Mouse (Mus musculus) bone marrow macrophage, adult 2 months (primary cell): ENCODE data around the gene Ndufb10. TPM values are rescaled to one million over a fixed set of nuclear protein-coding genes. Genes with fewer than 3 reads are reported as not detected.

ENCODE experiments used
- H3K27ac ChIP-seq: 2 replicates; pipeline ENCODE4 v1.5.1; 2012; ENCODE audit warnings: low read depth, low read length; ENCODE audit not compliant: insufficient read depth
- H3K4me1 ChIP-seq: 2 replicates; pipeline ENCODE4 v1.6.1; 2012; ENCODE audit warnings: low read length; ENCODE audit not compliant: control insufficient read depth, insufficient read depth
- H3K4me3 ChIP-seq: 2 replicates; pipeline ENCODE4 v1.5.1; 2012; ENCODE audit warnings: mild to moderate bottlenecking, low read length, moderate library complexity; ENCODE audit not compliant: insufficient read depth
- CTCF ChIP-seq: IDR thresholded peaks from 2 replicates; pipeline ENCODE4 v1.5.1; 2012; ENCODE audit warnings: low read depth, mild to moderate bottlenecking, low read length, moderate library complexity
- POLR2A ChIP-seq: IDR thresholded peaks from 2 replicates; pipeline ENCODE4 v1.6.1; 2012; ENCODE audit warnings: mild to moderate bottlenecking, low read depth, low read length, borderline replicate concordance
- polyA plus RNA-seq: library from polyadenylated mRNA; stranded (reverse); fragments of >200 nt; gene quantifications from 2 replicates; pipeline ENCODE4 v1.2.4, GENCODE M21; 2012; ENCODE audit not compliant: missing spikeins, insufficient read depth, insufficient read length

Ndufb10 gene
- polyA plus RNA-seq, 1 experiment = 164 TPM

DNA sequence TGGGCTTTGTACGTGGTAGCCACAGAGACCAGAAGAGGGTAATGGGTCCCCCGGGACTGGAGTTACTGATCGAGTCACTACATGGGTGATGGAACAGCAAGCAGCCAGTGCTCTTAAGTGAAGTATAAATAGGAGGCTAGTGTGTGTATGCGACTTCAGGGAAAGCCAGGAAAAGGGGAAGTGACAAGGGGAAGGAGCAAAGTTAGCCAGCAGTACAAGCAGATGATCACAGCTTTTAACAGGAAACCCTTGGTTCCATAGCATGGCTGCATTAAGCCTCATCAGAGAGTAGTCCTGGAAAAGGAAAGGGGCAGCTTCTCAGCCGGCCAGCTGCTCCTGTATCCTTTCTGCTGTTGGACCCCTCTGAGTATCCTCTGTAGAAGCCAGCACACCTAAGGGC, 31.9 kb downstream of the Ndufb10 start:
- Histone ChIP-seq H3K4me3 (no peak overlapping the region), H3K4me1 (peaks cover 43% of the 10 kb centered on the region), H3K27ac (peak overlapping the region; percentile 43)
- no peak for TF ChIP-seq CTCF
- no peak for TF ChIP-seq POLR2A

DNA sequence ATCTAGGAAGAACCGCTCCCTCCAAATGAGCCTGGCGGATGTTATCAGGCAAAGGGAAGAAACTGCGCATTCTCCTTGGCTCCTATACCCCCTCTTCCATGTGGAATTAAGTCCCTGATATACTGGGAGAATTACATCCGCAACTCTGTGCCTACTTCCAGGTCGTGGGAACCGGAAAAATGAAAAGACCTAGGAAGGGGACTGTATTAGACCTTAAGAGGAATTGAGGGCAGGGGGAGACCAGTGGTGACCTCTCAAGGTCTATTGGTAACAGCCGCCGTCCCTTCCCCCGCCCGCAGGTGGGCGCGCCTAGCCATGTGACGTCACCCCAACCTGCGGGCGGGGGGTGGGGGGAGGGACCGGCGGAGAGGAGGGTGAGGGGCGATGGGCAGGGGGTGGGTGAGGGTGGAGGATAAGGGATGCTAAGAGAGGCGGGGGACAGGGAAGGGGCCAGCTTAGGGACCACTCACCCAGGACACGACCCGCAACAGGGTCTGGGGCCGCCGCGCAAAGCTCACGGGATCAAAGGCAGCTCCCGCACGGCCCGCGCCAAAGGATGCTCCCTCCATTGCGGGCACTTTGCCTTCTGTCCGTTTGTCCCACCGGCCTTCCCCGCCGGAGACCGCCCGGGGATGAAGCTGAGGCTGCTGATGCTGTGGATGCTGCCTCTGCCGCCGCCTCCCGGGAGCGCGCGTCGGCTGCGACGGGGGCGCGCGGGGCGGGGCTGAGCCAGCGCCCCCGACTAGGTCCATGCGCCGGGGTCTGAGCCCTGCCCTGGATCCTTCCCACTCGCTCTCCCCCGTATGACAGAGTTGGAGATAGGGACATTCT, 34.8 kb downstream of the Ndufb10 start, which contains the start of gene Syngr3:
TSS of gene Syngr3 (minus strand) at position 705 of the 831 bp plus-strand sequence.
- Histone ChIP-seq H3K4me3 (no peak within 1 kb of the TSS; the same call in 1 of the 2 replicates), H3K27ac (no peak within 1 kb of the TSS), H3K4me1 (peaks cover 35% of the 10 kb centered on the region)
- no peak for TF ChIP-seq CTCF
- no peak for TF ChIP-seq POLR2A

DNA sequence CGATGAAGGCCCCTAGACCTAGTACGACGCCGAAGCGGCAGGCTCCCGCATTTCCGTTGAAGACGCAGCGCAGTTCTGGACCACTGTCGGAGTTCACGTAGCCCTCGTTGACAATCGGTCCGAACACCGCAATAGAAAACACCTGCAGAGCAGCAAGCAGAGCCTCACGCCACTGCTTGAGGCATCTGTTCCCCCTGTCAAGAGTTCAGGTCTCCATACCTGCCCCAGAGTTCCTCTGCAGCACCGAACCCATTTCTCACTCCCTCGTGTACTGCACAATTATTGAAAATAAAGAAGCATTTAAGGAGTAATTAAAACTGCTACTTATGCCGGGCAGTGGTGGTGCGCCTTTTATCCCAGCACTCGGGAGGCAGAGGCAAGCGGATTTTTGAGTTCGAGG, 36.7 kb downstream of the Ndufb10 start:
- H3K4me1 ChIP-seq = peaks cover 21% of the 10 kb centered on the region
- no peak overlapping the region for H3K27ac ChIP-seq
- peak overlapping the region; percentile 69 for H3K4me3 ChIP-seq
- TF ChIP-seq POLR2A = no peak
- TF ChIP-seq CTCF = no peak

DNA sequence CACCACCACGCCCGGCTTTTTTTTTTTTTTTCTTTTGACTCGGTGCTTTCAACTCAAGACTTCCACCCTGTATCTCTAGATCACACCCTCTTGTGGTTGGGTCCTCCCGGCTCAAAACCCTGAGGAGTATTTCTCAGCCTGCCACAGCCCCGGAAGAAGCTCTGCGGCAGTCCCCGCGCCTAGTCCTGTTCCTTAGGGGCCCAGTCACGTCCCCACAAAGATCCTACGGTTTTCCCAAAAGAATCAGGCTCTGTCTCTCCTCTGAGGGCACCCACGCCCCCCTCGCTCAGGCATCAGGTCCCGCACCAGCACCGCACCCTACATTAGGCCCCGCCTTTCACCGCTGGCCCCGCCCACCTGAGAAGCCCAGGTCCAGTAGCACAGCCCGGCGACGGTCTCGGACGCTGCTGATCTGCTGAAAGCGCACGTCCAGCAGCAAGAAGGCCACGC, 37.1 kb downstream of the Ndufb10 start:
- H3K4me1 ChIP-seq = peaks cover 19% of the 10 kb centered on the region

DNA sequence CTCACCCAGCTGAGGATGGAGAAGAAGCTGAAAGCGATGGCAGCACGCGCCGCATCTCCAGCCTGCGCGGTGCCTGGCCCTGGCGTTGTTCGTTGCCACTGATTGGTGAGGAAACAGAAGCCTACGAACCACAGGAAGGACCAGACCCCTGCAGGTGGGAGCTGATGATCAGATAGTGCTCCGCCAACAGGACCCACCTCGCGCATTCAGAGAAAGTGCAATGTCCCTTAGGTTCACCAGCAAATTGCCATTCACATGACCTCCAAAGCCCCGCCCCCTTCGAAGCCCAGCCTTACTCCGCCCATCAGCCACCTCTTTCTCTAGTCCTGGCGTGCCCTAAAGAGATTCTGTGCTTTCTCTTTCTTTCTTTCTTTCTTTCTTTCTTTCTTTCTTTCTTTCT, 37.8 kb downstream of the Ndufb10 start:
- no peak for TF ChIP-seq CTCF
- no peak for TF ChIP-seq POLR2A
- H3K4me3 ChIP-seq = no peak overlapping the region
- no peak overlapping the region for H3K27ac ChIP-seq
- H3K4me1 ChIP-seq = peaks cover 13% of the 10 kb centered on the region

More for the DNA sequence above, 37.1 kb downstream of the Ndufb10 start:
- no peak for TF ChIP-seq CTCF
- no peak for TF ChIP-seq POLR2A
- Histone ChIP-seq H3K27ac (no peak overlapping the region), H3K4me3 (peak overlapping the region; percentile 69)

DNA sequence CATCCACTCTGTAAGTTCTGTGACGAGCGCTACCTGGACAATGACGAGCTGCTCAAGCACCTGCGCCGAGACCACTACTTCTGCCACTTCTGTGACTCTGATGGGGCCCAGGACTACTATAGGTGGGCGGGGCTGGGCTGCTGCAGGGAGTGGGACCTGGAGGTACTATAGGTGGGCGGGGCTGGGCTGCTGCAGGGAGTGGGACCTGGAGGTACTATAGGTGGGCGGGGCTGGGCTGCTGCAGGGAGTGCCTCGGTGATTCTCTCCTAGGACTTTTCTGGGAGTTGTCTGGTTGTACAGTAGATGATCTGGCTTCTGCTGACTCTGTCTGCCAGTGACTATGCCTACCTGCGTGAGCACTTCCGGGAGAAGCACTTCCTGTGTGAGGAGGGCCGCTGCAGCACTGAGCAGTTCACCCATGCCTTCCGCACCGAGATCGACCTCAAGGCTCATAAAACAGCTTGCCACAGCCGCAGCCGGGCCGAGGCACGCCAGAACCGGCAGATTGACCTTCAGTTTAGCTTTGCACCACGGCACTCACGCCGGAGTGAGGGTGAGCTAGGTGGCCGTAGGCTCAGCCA, 46.7 kb downstream of the Ndufb10 start:
- TF ChIP-seq CTCF (no peak), POLR2A (no peak)
- no peak overlapping the region for H3K27ac ChIP-seq
- H3K4me3 ChIP-seq = no peak overlapping the region
- peaks cover 12% of the 10 kb centered on the region for H3K4me1 ChIP-seq

DNA sequence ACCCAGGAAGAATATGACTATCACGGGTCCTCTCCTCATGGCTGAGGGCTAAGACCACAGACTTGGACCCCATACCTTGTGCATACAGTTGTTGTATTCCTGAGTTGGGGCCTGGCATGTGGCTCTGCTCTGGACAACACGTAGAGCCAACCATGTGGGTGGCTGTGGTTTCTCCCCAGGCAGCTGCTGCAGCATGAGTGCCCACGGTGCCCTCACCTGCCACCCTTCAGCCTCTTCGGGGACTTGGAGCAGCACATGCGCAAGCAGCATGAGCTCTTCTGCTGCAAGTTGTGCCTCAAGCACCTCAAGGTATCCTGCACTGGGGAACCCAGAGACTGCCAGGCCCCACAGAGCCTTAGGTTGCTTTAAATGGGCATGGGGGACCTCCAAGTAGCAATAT, 47.4 kb downstream of the Ndufb10 start:
- peaks cover 18% of the 10 kb centered on the region for H3K4me1 ChIP-seq
- no peak overlapping the region for H3K27ac ChIP-seq
- no peak for TF ChIP-seq CTCF
- no peak for TF ChIP-seq POLR2A
- H3K4me3 ChIP-seq = no peak overlapping the region

DNA sequence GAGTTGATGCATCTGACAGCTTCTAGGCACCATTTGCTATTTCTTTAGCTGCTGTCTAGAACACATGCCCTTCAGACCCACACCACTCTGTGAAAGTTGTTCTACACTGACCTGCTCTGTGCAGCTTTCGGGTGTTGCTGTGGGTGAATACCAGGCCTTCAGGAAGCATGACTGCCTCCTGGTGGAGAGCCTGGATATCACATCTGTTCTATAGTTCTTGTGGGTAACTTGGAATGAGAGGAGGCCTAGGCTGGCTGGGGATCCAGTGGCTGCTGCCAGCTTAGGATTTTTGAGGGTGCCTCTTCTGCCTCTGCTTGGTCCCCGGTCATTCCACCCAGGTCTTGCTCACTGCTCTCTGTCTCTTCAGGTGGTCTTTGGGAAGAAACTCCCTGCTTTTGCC, 48.1 kb downstream of the Ndufb10 start:
- H3K27ac ChIP-seq = no peak overlapping the region
- H3K4me3 ChIP-seq = no peak overlapping the region
- TF ChIP-seq CTCF = peak; percentile 57; the same call in 1 of the 2 replicates
- TF ChIP-seq POLR2A = no peak
- peaks cover 25% of the 10 kb centered on the region for H3K4me1 ChIP-seq

DNA sequence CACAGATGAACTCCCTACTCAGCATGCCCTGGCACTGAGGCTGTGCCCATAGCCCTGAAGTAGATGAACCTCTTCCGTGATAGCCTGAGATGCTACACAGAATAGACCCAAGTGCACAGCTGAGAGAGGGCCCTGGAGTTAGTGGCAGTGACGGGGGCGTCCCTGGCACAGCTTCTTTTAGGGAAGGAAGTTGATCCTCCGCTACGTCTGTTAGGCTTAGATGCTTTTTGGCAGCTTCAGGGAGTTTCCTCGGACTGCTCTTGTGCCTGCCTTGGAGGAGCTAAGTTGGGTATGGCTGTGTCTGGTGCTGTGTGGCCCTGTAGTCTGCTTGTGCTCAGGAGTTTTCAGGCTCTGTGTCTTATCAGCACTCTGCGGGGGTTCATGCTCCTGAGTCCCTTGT, 50.0 kb downstream of the Ndufb10 start:
- peaks cover 30% of the 10 kb centered on the region for H3K4me1 ChIP-seq
- no peak overlapping the region for H3K4me3 ChIP-seq
- TF ChIP-seq CTCF = no peak
- TF ChIP-seq POLR2A = no peak
- H3K27ac ChIP-seq = no peak overlapping the region

DNA sequence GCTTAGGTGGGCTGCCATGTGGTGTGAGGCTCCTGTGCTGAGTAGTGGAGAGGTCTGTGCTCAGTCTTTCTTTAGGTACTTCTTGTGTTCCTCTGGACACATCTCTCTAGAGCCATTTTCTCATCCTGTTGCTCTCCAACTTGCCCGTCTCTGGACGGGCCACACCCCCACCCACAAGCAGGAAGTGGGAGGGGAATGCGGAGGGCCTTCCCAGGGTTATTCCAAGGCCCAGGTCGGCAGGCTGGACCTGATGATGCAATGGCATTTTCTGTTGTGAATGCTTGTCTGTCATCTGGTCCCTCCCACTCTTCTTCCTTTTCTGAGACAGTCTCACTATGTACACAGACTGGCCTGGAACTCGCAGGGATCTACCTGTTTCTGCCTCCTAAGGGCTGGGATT, 52.1 kb downstream of the Ndufb10 start:
- peaks cover 33% of the 10 kb centered on the region for H3K4me1 ChIP-seq
- H3K27ac ChIP-seq = no peak overlapping the region
- TF ChIP-seq POLR2A = no peak
- no peak for TF ChIP-seq CTCF
- H3K4me3 ChIP-seq = peak overlapping the region; percentile 15

Other genes starting within 250 kb of the Ndufb10 start
- 14.8 and 16.0 TPM in 2 replicates for gene Mlst8, start 245.4 kb downstream of the Ndufb10 start, polyA plus RNA-seq
- 0.34 TPM in 1 of 2 replicates, not detected in the other for gene Caskin1, start 235.9 kb downstream of the Ndufb10 start, polyA plus RNA-seq
- 88.8 and 102 TPM in 2 replicates for gene Traf7, start 196.5 kb downstream of the Ndufb10 start, polyA plus RNA-seq
- 0.44 TPM in 1 of 2 replicates, not detected in the other for gene Rab26, start 190.3 kb downstream of the Ndufb10 start, polyA plus RNA-seq
- 22.3 and 24.6 TPM in 2 replicates for gene Pkd1, start 174.6 kb downstream of the Ndufb10 start, polyA plus RNA-seq
- 62.1 and 67.7 TPM in 2 replicates for gene Tsc2, start 91.8 kb downstream of the Ndufb10 start, polyA plus RNA-seq
- gene Nthl1, start 91.8 kb downstream of the Ndufb10 start, polyA plus RNA-seq = 4.1 and 6.2 TPM in 2 replicates
- gene Slc9a3r2, start 74.2 kb downstream of the Ndufb10 start, polyA plus RNA-seq = 0.98 TPM in 1 of 2 replicates, not detected in the other
- not detected in 2 replicates for gene Npw, start 66.0 kb downstream of the Ndufb10 start, polyA plus RNA-seq
- gene Zfp598, start 54.8 kb downstream of the Ndufb10 start, polyA plus RNA-seq = 28.0 and 29.6 TPM in 2 replicates
- gene Syngr3, start 34.5 kb downstream of the Ndufb10 start, polyA plus RNA-seq = 0.41 and 0.79 TPM in 2 replicates
- gene Gfer, start 28.3 kb downstream of the Ndufb10 start, polyA plus RNA-seq = 21.6 and 22.0 TPM in 2 replicates
- 3.9 and 6.0 TPM in 2 replicates for gene Noxo1, start 28.2 kb downstream of the Ndufb10 start, polyA plus RNA-seq
- gene Tbl3, start 16.8 kb downstream of the Ndufb10 start, polyA plus RNA-seq = 11.7 and 16.9 TPM in 2 replicates
- not detected in 2 replicates for gene Rnf151, start 6.4 kb downstream of the Ndufb10 start, polyA plus RNA-seq
- gene Rps2, start 6.4 kb downstream of the Ndufb10 start, polyA plus RNA-seq = 685 and 784 TPM in 2 replicates
- not detected in 2 replicates for gene Rpl3l, start 3.3 kb upstream of the Ndufb10 start, polyA plus RNA-seq
- 214 and 223 TPM in 2 replicates for gene Msrb1, start 12.2 kb upstream of the Ndufb10 start, polyA plus RNA-seq
- not detected in 2 replicates for gene Hs3st6, start 28.5 kb upstream of the Ndufb10 start, polyA plus RNA-seq
- gene Meiob, start 79.8 kb upstream of the Ndufb10 start, polyA plus RNA-seq = not detected in 2 replicates
- gene Hagh, start 115.7 kb upstream of the Ndufb10 start, polyA plus RNA-seq = 39.7 and 44.9 TPM in 2 replicates
- 9.0 and 9.1 TPM in 2 replicates for gene Fahd1, start 125.9 kb upstream of the Ndufb10 start, polyA plus RNA-seq
- not detected in 2 replicates for gene Igfals, start 141.5 kb upstream of the Ndufb10 start, polyA plus RNA-seq
- gene Nubp2, start 161.9 kb upstream of the Ndufb10 start, polyA plus RNA-seq = 39.0 and 40.3 TPM in 2 replicates
- 20.2 and 21.3 TPM in 2 replicates for gene Spsb3, start 162.2 kb upstream of the Ndufb10 start, polyA plus RNA-seq
- gene Eme2, start 170.6 kb upstream of the Ndufb10 start, polyA plus RNA-seq = 5.9 and 7.1 TPM in 2 replicates
- gene Mrps34, start 170.6 kb upstream of the Ndufb10 start, polyA plus RNA-seq = 25.6 and 34.9 TPM in 2 replicates
- 37.2 and 38.5 TPM in 2 replicates for gene Nme3, start 172.0 kb upstream of the Ndufb10 start, polyA plus RNA-seq
- 56.7 and 64.0 TPM in 2 replicates for gene Mapk8ip3, start 212.5 kb upstream of the Ndufb10 start, polyA plus RNA-seq
- 35.7 and 42.4 TPM in 2 replicates for gene Jpt2, start 236.2 kb upstream of the Ndufb10 start, polyA plus RNA-seq